8 mouse cellular contexts compared by ENCODE assay signal in genomic region chr2:65022363-65023240, GRCm38 (mm10). TPM values are rescaled to one million over a fixed set of nuclear protein-coding genes. Genes with fewer than 3 reads are reported as not detected.
DNase-seq lines count a peak whose midpoint lies in the region; ATAC-seq and TF ChIP-seq lines count a peak whose summit lies in the region.

No protein-coding gene starts in this region.

- H3K27ac ChIP-seq in embryonic facial prominence, embryonic 12.5 days, result no peak overlapping the region
- peak overlapping the region; percentile 88 for H3K27ac ChIP-seq in heart, adult 2 months
- H3K27ac ChIP-seq in kidney, adult 2 months (ENCODE audit: insufficient read depth, low read depth, low read length), result peak overlapping the region; percentile 75
- H3K27ac ChIP-seq in limb, embryonic 15.5 days, result no peak overlapping the region
- peak overlapping the region; percentile 48 for H3K27ac ChIP-seq in midbrain, embryonic 16.5 days (ENCODE audit: low read length)
- H3K27ac ChIP-seq in stomach, embryonic 16.5 days (ENCODE audit: low read length), result peak overlapping the region; percentile 46; the same call in 1 of the 2 replicates

- no peaks in the 10 kb centered on the region for H3K36me3 ChIP-seq in embryonic facial prominence, embryonic 12.5 days
- peaks cover 6% of the 10 kb centered on the region for H3K36me3 ChIP-seq in heart, adult 2 months (ENCODE audit: control insufficient read depth, insufficient read depth, low read length)
- H3K36me3 ChIP-seq in kidney, adult 2 months (ENCODE audit: control insufficient read depth, insufficient read depth, low read length), result no peaks in the 10 kb centered on the region
- no peaks in the 10 kb centered on the region for H3K36me3 ChIP-seq in limb, embryonic 15.5 days
- H3K36me3 ChIP-seq in midbrain, embryonic 16.5 days (ENCODE audit: control insufficient read depth, insufficient read depth, low read length), result no peaks in the 10 kb centered on the region
- H3K36me3 ChIP-seq in stomach, embryonic 16.5 days (ENCODE audit: control insufficient read depth, insufficient read depth, low read length), result no peaks in the 10 kb centered on the region

- H3K27me3 ChIP-seq in embryonic facial prominence, embryonic 12.5 days, result no peaks in the 10 kb centered on the region
- no peaks in the 10 kb centered on the region for H3K27me3 ChIP-seq in heart, adult 2 months (ENCODE audit: control insufficient read depth, insufficient read depth, low read length)
- no peaks in the 10 kb centered on the region for H3K27me3 ChIP-seq in kidney, adult 2 months (replicated peaks; ENCODE audit: control insufficient read depth, insufficient read depth, low read length)
- no peaks in the 10 kb centered on the region for H3K27me3 ChIP-seq in limb, embryonic 15.5 days
- H3K27me3 ChIP-seq in midbrain, embryonic 16.5 days (ENCODE audit: control insufficient read depth, insufficient read depth, low read depth, low read length), result no peaks in the 10 kb centered on the region
- H3K27me3 ChIP-seq in stomach, embryonic 16.5 days (ENCODE audit: control insufficient read depth, insufficient read depth, low read length), result no peaks in the 10 kb centered on the region

- WGBS in embryonic facial prominence, embryonic 12.5 days, result 1% methylated on average over 62 of the region's 71 CpGs
- WGBS in heart, adult 2 months, result 1% methylated on average over 56 of the region's 71 CpGs
- WGBS in kidney, adult 2 months, result under 1% methylated on average over 66 of the region's 71 CpGs
- WGBS in limb, embryonic 15.5 days, result under 1% methylated on average over 66 of the region's 71 CpGs
- under 1% methylated on average over 57 of the region's 71 CpGs for WGBS in midbrain, embryonic 16.5 days
- under 1% methylated on average over 67 of the region's 71 CpGs for WGBS in stomach, embryonic 16.5 days

- TF ChIP-seq EP300 in heart, adult 2 months (IDR thresholded peaks at IDR 0.05; ENCODE audit: insufficient read depth, low read depth, low read length), result no peak

- H3K4me2 ChIP-seq in embryonic facial prominence, embryonic 12.5 days (replicated peaks), result peak overlapping the region; percentile 99
- H3K4me2 ChIP-seq in limb, embryonic 15.5 days, result peak overlapping the region; percentile 98
- peak overlapping the region; percentile 85 for H3K4me2 ChIP-seq in midbrain, embryonic 16.5 days (ENCODE audit: low read length)
- H3K4me2 ChIP-seq in stomach, embryonic 16.5 days (ENCODE audit: low read depth, low read length), result peak overlapping the region; percentile 97

- H3K79me2 ChIP-seq in heart, adult 2 months (replicated peaks; ENCODE audit: control insufficient read depth, insufficient read depth, low read length), result no peaks in the 10 kb centered on the region

- peak overlapping the region; percentile 70 for H3K4me3 ChIP-seq in embryonic facial prominence, embryonic 12.5 days
- peak overlapping the region; percentile 87 for H3K4me3 ChIP-seq in heart, adult 2 months
- peak overlapping the region; percentile 96 for H3K4me3 ChIP-seq in kidney, adult 2 months (ENCODE audit: insufficient read depth, low read depth, low read length)
- peak overlapping the region; percentile 60 for H3K4me3 ChIP-seq in limb, embryonic 15.5 days
- peak overlapping the region; percentile 71 for H3K4me3 ChIP-seq in midbrain, embryonic 16.5 days (ENCODE audit: low read depth, low read length)
- H3K4me3 ChIP-seq in stomach, embryonic 16.5 days (replicated peaks; ENCODE audit: low read length), result peak overlapping the region; percentile 63

- intact Hi-C loops in heart, adult 2 months (cut with DNase I), result loop anchor here (1.0 to 10.0 kb wide), 3 partner anchors 100 to 315 kb away; no protein-coding TSS in a partner anchor

- peak; percentile 59; the same call in 1 of the 2 replicates for TF ChIP-seq POLR2A in heart, adult 2 months (IDR thresholded peaks at IDR 0.05; ENCODE audit: insufficient read depth, low read depth, low read length)
- no peak for TF ChIP-seq POLR2A in kidney, adult 2 months (IDR thresholded peaks at IDR 0.05; ENCODE audit: low read depth, low read length)

- peak; percentile 67; the same call in 1 of the 2 replicates for ATAC-seq in embryonic facial prominence, embryonic 12.5 days (ENCODE audit: insufficient number of reproducible peaks, insufficient read depth, low FRiP score, low TSS enrichment)
- peak; percentile 57 for ATAC-seq in limb, embryonic 15.5 days (ENCODE audit: insufficient number of reproducible peaks, low FRiP score, low TSS enrichment, low read depth)
- ATAC-seq in midbrain, embryonic 16.5 days, result peak; percentile 88
- peak; percentile 92 for ATAC-seq in stomach, embryonic 16.5 days (ENCODE audit: insufficient read depth, low FRiP score)

- H3K9ac ChIP-seq in embryonic facial prominence, embryonic 12.5 days, result peak overlapping the region; percentile 66
- H3K9ac ChIP-seq in heart, adult 2 months (ENCODE audit: low read depth, low read length), result peak overlapping the region; percentile 85
- H3K9ac ChIP-seq in limb, embryonic 15.5 days, result peak overlapping the region; percentile 55
- H3K9ac ChIP-seq in midbrain, embryonic 16.5 days (ENCODE audit: low read depth, low read length), result peak overlapping the region; percentile 82
- peak overlapping the region; percentile 72 for H3K9ac ChIP-seq in stomach, embryonic 16.5 days (ENCODE audit: low read length)

- DNase-seq in layer of hippocampus, adult 11-12 months (ENCODE audit: low spot score), result peak; percentile 72
- DNase-seq in layer of hippocampus, adult 9-10 months (ENCODE audit: low spot score), result no peak
- DNase-seq in heart, adult 2 months, result peak; percentile 83 to 88
- peak; percentile 71 for DNase-seq in kidney, adult 2 months

- H3K4me1 ChIP-seq in embryonic facial prominence, embryonic 12.5 days, result 0 out of 2 replicates have a peak, but pooled peaks cover 5% of the 10 kb centered on the region
- H3K4me1 ChIP-seq in heart, adult 2 months (ENCODE audit: control insufficient read depth, insufficient read depth, low read length), result no peaks in the 10 kb centered on the region; the same call in 1 of the 2 replicates
- no peaks in the 10 kb centered on the region for H3K4me1 ChIP-seq in kidney, adult 2 months (ENCODE audit: control insufficient read depth, insufficient read depth, low read length)
- H3K4me1 ChIP-seq in limb, embryonic 15.5 days, result peaks cover 7% of the 10 kb centered on the region
- H3K4me1 ChIP-seq in midbrain, embryonic 16.5 days (ENCODE audit: control insufficient read depth, insufficient read depth, low read length), result peaks cover 3% of the 10 kb centered on the region
- H3K4me1 ChIP-seq in stomach, embryonic 16.5 days (ENCODE audit: control insufficient read depth, insufficient read depth, low read length), result no peaks in the 10 kb centered on the region

- H3K9me3 ChIP-seq in embryonic facial prominence, embryonic 12.5 days, result no peaks in the 10 kb centered on the region
- no peaks in the 10 kb centered on the region for H3K9me3 ChIP-seq in limb, embryonic 15.5 days
- H3K9me3 ChIP-seq in midbrain, embryonic 16.5 days (replicated peaks; ENCODE audit: control insufficient read depth, low read length, poor library complexity, severe bottlenecking), result no peaks in the 10 kb centered on the region
- no peaks in the 10 kb centered on the region for H3K9me3 ChIP-seq in stomach, embryonic 16.5 days (replicated peaks; ENCODE audit: control insufficient read depth, low read length)

- peak; percentile 74 for TF ChIP-seq CTCF in heart, adult 2 months (IDR thresholded peaks at IDR 0.05)
- TF ChIP-seq CTCF in kidney, adult 2 months (conservative IDR thresholded peaks at IDR 0.05; ENCODE audit: insufficient read depth, insufficient read length, low read depth, low read length), result peak; percentile 34; the same call in 1 of the 2 replicates

RNA-seq across cellular contexts. Expression of gene Grb14, which starts 2.2 kb away (rescaled TPM):
- polyA plus RNA-seq in embryonic facial prominence, embryonic 12.5 days (2016; fragmentation: Nextera tagmentation; extraction: Ambion mirVana), result 12.2 and 13.0 TPM in 2 replicates
- 100 to 1,000 TPM; 191 to 208 TPM for total RNA-seq in heart, adult 2 months (2021)
- 71.1 and 91.0 TPM in 2 replicates for polyA plus RNA-seq in heart, adult 2 months (2012; rRNA removed)
- 15.2 and 16.2 TPM in 2 replicates for polyA plus RNA-seq in kidney, adult 2 months (2012; rRNA removed)
- 6.3 and 7.7 TPM in 2 replicates for polyA plus RNA-seq in limb, embryonic 15.5 days (2015; fragmentation: Nextera tagmentation; extraction: Ambion mirVana)
- polyA plus RNA-seq in midbrain, embryonic 16.5 days (2015; fragmentation: Nextera tagmentation; extraction: Ambion mirVana), result 35.8 and 37.3 TPM in 2 replicates
- 16.0 and 18.0 TPM in 2 replicates for polyA plus RNA-seq in stomach, embryonic 16.5 days (2015; fragmentation: Nextera tagmentation; extraction: Ambion mirVana)

Comparison
In these comparisons a context has a peak if more than half of its experiments do, and no peak if none do; other contexts are left out.
1. H3K27ac ChIP-seq: peak in heart, adult 2 months (single experiment), kidney, adult 2 months (single experiment), midbrain, embryonic 16.5 days (single experiment) and stomach, embryonic 16.5 days (single experiment); none in embryonic facial prominence, embryonic 12.5 days (single experiment) and limb, embryonic 15.5 days (single experiment).
2. Peak in every context shown above with its lines, with median percentiles within 50 percentile points of each other: ATAC-seq, H3K4me2 ChIP-seq, H3K4me3 ChIP-seq and H3K9ac ChIP-seq.